Mouse (Mus musculus): ENCODE results near the gene Flywch2. TPM values are rescaled to one million over a fixed set of nuclear protein-coding genes. Genes with fewer than 3 reads are reported as not detected.
A peak's percentile ranks its signal among the peaks of the same experiment; 100 is the strongest.

The Flywch2 gene
- polyA plus RNA-seq, 1 experiment from 2014 or later: 68.1 TPM

DNA sequence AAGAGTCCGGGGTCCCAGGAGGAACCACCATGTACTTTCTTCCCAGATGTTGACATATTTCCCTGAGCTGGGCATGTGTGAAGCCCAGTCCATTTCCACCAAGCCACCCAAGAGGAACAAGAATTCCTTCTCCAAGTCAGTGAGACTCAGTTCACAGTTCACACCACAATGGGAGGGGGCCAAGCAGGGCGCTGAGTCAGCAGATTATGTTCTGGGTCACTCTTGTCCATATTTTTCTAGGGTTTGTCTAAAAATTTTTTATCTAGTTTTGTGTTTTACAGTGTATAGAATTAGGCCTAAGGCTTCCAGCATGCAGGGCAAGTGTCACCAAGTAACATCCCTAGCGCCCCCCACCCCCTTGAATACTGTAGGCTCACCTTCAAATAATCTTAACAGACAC is 24.7 kb downstream of the Flywch2 start:
- Histone ChIP-seq H3K4me3 (no peak overlapping the region), H3K4me1 (replicated peaks) (0 out of 2 replicates have a peak, but pooled peaks cover 3% of the 10 kb centered on the region), H3K9me3 (no peaks in the 10 kb centered on the region), H3K36me3 (peaks cover 77% of the 10 kb centered on the region), H3K4me2 (no peak overlapping the region), H3K27ac (no peak overlapping the region), H3K27me3 (no peaks in the 10 kb centered on the region), H3K9ac (no peak overlapping the region)
- WGBS: 95% methylated on average over 3 of the region's 3 CpGs
- ATAC-seq (ENCODE audit: low FRiP score): no peak

DNA sequence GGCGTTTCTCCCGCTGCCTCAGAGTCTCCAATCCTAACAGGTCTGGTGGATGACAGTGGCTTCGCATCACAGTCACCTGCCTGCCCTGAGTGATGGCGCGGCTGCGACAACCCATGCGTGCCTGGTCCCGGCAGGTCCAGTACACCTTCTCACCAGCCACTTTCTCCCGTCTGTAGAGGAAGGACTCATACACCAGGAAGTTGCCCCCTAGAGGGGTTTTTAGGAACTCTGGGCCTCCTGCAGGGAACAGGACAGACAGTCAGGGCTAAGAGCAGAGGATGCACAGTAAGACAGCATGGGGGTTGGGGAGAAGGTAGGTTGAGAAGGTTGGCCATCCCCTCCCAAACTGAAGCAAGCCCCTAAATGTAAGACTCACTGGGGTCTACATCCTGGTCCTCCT is 25.6 kb downstream of the Flywch2 start:
- H3K4me2 ChIP-seq: no peak overlapping the region
- 93% methylated on average over 9 of the region's 9 CpGs for WGBS
- 0 out of 2 replicates have a peak, but pooled peaks cover 3% of the 10 kb centered on the region for H3K4me1 ChIP-seq (replicated peaks)
- no peak overlapping the region for H3K9ac ChIP-seq
- no peak for ATAC-seq (ENCODE audit: low FRiP score)
- no peak overlapping the region for H3K27ac ChIP-seq
- no peak overlapping the region for H3K4me3 ChIP-seq
- H3K36me3 ChIP-seq: peaks cover 86% of the 10 kb centered on the region
- no peaks in the 10 kb centered on the region for H3K9me3 ChIP-seq
- no peaks in the 10 kb centered on the region for H3K27me3 ChIP-seq

DNA sequence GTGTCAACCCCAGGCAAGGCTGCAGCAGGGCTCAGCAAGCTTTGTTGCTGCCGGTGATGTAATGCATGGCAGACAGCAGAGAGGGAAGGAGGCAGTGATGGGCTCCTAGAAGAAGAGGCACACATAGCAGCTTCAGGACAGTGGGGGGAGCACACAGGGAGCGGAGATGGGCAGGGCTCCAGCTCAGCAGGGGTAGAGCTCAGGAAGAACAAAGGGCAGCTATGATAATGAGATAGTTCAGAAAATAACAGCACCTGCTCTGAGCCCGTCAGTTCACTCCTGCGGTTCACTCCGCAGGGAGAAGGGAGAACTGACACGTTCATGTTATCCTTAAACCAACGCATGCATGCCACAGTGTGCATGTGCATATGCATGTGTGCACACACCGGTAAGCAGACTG is 27.1 kb downstream of the Flywch2 start:
- H3K36me3 ChIP-seq: peaks cover 93% of the 10 kb centered on the region
- no peak overlapping the region for H3K4me2 ChIP-seq
- no peak overlapping the region for H3K27ac ChIP-seq
- no peak for ATAC-seq (ENCODE audit: low FRiP score)
- no peak overlapping the region for H3K9ac ChIP-seq
- no peaks in the 10 kb centered on the region for H3K9me3 ChIP-seq
- H3K27me3 ChIP-seq: no peaks in the 10 kb centered on the region
- no peaks in the 10 kb centered on the region for H3K4me1 ChIP-seq (replicated peaks)
- H3K4me3 ChIP-seq: no peak overlapping the region
- WGBS: 62% methylated on average over 8 of the region's 8 CpGs

DNA sequence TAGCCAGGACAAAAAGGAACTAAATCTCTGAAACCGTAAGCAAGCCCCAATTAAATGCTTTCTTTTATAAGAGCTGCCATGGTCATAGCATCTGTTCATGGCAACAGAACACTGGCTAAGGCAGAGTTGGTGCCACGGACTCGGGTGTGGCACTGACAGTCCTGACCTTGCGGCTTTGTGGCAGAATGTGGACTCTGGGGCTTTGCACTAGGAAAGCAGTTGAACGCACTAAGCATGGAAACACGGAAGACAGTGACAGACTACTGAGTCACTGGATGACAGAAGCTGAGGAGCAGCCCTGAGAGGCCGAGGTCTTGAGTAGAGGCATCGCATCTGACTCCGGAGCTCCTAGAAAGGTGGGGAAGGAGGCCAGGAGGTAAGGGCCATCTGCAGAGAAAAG is 28.3 kb downstream of the Flywch2 start:
- H3K4me1 ChIP-seq (replicated peaks): no peaks in the 10 kb centered on the region
- no peak overlapping the region for H3K9ac ChIP-seq
- H3K36me3 ChIP-seq: peaks cover 99% of the 10 kb centered on the region
- H3K27ac ChIP-seq: no peak overlapping the region
- no peak for ATAC-seq (ENCODE audit: low FRiP score)
- WGBS: 98% methylated on average over 9 of the region's 9 CpGs
- no peaks in the 10 kb centered on the region for H3K9me3 ChIP-seq
- H3K4me2 ChIP-seq: no peak overlapping the region
- no peaks in the 10 kb centered on the region for H3K27me3 ChIP-seq
- H3K4me3 ChIP-seq: no peak overlapping the region

DNA sequence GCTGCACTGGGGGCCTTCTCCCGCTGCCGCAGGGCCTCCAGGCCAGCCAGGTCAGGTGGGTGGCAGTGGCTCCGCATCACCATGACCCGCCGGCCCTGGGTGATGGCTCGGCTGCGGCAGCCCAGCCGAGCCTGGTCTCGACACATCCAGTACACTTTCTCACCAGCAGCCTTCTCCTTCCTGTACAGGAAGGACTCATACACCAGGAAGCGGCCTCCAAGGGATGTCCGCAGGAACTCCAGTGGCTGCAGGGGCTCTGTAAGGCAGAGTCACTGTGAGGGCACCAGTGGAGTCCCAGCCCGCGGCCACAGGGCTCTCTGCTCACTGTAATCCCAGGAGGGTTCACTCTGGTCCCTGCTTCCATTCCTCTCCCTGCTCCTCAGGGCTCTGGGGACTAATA is 30.2 kb downstream of the Flywch2 start:
- H3K27me3 ChIP-seq: no peaks in the 10 kb centered on the region
- no peaks in the 10 kb centered on the region for H3K9me3 ChIP-seq
- no peak for ATAC-seq (ENCODE audit: low FRiP score)
- 96% methylated on average over 13 of the region's 13 CpGs for WGBS
- H3K4me2 ChIP-seq: no peak overlapping the region
- H3K36me3 ChIP-seq: peaks cover 97% of the 10 kb centered on the region
- H3K4me3 ChIP-seq: no peak overlapping the region
- no peak overlapping the region for H3K27ac ChIP-seq
- H3K4me1 ChIP-seq (replicated peaks): no peaks in the 10 kb centered on the region
- no peak overlapping the region for H3K9ac ChIP-seq

DNA sequence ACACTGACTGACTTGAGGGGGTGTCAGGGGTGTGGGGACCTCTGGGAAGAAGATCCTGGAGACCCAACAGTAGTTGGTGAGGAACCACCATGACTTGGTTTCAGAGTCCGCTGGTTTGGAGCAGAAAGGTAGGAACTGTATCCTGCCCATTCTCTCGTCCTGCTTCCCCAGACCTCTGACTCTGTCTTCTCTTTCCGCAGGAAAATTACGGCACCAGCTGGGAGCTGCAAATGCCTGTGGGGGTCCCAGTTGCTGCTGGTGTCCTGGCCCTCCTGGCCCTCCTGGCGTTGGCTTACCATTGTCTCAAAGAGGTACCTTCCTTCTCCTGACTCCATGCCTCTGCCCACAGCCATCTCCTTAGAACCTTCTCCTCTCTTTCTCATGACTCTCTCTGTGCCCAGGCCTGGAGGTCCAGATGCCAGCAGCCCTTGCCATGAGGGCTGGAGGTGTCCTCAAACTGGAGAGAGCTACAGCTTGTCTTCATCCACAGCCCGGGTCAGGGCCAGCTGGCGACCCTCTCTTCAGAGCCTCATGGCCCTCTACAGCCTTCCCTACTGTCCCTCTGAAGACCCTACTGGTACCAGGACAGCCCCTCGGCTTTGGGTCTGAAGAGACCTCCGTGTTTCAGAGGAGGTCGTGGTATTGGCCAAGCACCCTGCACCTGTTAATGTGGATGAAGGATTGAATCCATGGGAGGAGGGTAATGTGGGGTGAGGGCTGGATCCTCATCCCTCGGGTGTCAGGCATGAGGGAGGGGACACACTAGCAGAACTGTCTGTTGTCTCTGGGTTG is 36.3 kb downstream of the Flywch2 start:
- Histone ChIP-seq H3K9me3 (no peaks in the 10 kb centered on the region), H3K4me3 (no peak overlapping the region), H3K27ac (no peak overlapping the region), H3K4me1 (replicated peaks) (peaks cover 19% of the 10 kb centered on the region), H3K4me2 (no peak overlapping the region), H3K36me3 (peaks cover 41% of the 10 kb centered on the region), H3K27me3 (peaks cover 42% of the 10 kb centered on the region), H3K9ac (no peak overlapping the region)
- no peak for ATAC-seq (ENCODE audit: low FRiP score)
- 84% methylated on average over 11 of the region's 11 CpGs for WGBS

DNA sequence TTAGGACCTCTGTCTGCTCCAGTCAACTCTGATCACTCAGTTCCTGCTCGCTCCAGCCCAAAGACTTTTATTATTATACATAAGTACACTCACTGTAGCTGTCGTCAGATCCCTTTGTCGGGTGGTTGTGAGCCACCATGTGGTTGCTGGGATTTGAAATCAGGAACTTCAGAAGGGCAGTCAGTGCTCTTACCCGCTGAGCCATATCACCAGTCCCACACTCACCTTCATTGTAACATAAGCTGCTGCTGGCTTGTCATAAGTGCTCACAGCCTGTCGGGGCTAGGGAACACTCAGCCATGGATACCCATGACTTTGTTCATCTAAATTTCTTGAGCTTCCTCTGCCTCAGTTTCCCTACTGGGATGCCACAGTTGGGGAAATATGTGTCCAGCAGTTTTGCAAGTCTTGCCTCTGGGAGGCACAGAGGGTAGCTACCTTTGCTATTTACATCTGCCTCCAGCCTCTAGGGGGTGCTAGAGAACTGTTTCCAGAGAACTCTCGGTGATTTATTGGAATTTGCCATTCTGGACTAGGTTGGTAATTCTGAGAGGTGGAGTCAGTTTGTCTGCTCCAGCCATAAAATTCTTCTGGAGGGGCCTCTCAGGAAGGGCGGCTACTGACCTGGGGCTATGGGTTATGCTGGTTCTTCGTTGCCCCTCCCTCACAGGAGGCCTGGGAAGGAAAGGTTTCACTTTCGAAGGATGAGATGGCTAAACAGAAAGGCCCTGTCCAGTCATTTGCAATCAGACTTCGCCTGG is 37.1 kb downstream of the Flywch2 start:
- Histone ChIP-seq H3K36me3 (peaks cover 33% of the 10 kb centered on the region), H3K27me3 (peaks cover 50% of the 10 kb centered on the region), H3K9ac (no peak overlapping the region), H3K9me3 (no peaks in the 10 kb centered on the region), H3K4me3 (no peak overlapping the region), H3K4me2 (no peak overlapping the region), H3K27ac (no peak overlapping the region), H3K4me1 (replicated peaks) (peaks cover 21% of the 10 kb centered on the region)
- no peak for ATAC-seq (ENCODE audit: low FRiP score)
- 46% methylated on average over 10 of the region's 10 CpGs for WGBS

DNA sequence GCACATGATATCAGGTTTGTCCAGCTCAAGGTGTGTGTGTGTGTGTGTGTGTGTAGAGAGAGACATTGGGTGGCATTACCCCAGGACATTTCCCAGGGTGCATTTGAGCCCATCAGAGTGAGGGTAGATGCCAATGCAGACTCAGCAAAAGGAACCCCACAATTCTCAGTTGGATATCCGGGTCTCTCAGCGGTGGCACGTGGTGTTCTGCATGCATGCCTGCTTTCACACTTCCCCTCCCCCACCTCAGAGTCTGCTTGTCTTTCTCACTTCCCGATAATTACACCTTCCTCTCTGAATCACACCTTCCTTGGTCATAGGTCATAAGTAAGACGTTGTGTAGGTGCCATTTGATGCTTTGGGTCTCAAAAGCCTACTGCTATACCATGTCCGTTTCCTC is 37.9 kb downstream of the Flywch2 start:
- Histone ChIP-seq H3K4me2 (no peak overlapping the region), H3K27me3 (peaks cover 58% of the 10 kb centered on the region), H3K36me3 (peaks cover 25% of the 10 kb centered on the region), H3K9me3 (no peaks in the 10 kb centered on the region), H3K9ac (no peak overlapping the region), H3K27ac (no peak overlapping the region), H3K4me1 (replicated peaks) (peaks cover 21% of the 10 kb centered on the region), H3K4me3 (no peak overlapping the region)
- no peak for ATAC-seq (ENCODE audit: low FRiP score)
- WGBS: 50% methylated on average over 6 of the region's 6 CpGs

DNA sequence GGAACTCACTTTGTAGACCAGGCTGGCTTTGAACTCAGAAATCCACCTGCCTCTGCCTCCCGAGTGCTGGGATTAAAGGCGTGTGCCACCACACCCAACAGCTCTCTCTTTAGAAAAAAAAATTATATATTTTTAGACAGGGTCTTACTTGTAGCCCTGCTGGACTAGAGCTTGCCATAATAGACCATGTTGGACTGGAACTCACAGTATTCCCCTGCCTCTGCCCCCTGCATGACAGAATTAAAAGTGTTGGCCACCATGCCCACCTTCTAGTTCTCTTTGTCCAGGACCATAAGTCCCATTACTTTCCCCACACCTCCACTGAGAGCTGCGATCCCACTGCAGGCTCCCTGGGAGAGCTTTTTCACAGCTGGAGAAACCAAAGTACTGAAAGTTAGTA is 38.4 kb downstream of the Flywch2 start:
- H3K36me3 ChIP-seq: peaks cover 19% of the 10 kb centered on the region
- no peak overlapping the region for H3K27ac ChIP-seq
- H3K27me3 ChIP-seq: peaks cover 63% of the 10 kb centered on the region
- H3K4me2 ChIP-seq: no peak overlapping the region
- H3K9ac ChIP-seq: no peak overlapping the region
- 86% methylated on average over 3 of the region's 3 CpGs for WGBS
- no peak for ATAC-seq (ENCODE audit: low FRiP score)
- H3K4me3 ChIP-seq: no peak overlapping the region
- no peaks in the 10 kb centered on the region for H3K9me3 ChIP-seq
- peaks cover 26% of the 10 kb centered on the region for H3K4me1 ChIP-seq (replicated peaks)

DNA sequence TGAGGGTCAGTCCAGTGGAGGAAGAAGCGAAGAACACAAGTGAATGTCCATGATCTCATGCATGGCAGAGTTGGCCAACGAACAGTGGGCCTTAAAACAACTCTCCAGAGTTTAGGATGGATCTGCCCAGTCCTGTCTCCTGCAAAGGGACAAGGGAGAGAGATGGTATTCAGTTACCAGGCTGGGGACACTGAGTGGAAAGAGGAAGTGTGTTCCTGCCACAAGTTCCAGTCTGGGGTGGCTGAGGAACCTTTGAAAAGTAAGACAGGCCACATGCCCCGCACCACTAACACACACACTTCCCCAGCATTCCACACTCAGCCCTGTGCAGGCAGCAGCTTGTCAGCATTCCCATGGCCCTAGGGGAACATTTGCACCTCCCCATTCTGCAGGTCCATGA is 39.1 kb downstream of the Flywch2 start:
- Histone ChIP-seq H3K4me2 (no peak overlapping the region), H3K9ac (no peak overlapping the region), H3K36me3 (peaks cover 12% of the 10 kb centered on the region), H3K9me3 (no peaks in the 10 kb centered on the region), H3K4me3 (no peak overlapping the region), H3K27ac (no peak overlapping the region), H3K4me1 (replicated peaks) (peaks cover 33% of the 10 kb centered on the region), H3K27me3 (peaks cover 70% of the 10 kb centered on the region)
- WGBS: 86% methylated on average over 3 of the region's 3 CpGs
- no peak for ATAC-seq (ENCODE audit: low FRiP score)

DNA sequence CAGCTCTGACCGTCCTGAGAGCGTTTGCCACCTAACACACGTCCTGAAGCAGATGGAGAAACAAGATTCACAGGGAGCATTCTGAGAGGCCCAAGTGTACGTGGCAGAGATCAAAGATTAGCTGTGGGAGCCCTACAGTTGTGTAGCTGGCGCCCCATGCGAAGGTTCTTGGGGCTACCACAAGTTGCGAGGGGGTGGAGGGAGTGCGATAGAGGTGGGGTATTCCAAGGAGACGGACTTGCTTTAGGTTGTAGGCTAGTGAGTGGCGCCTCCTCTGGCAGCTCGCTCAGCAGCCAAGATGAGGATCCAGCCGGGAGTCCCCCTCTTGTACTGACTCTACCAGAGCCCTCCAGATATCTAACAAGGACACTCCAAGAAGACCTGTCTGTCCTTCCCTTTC is 39.6 kb downstream of the Flywch2 start:
- under 1% methylated on average over 12 of the region's 12 CpGs for WGBS
- no peaks in the 10 kb centered on the region for H3K9me3 ChIP-seq
- peaks cover 75% of the 10 kb centered on the region for H3K27me3 ChIP-seq
- no peak overlapping the region for H3K9ac ChIP-seq
- ATAC-seq (ENCODE audit: low FRiP score): no peak
- H3K36me3 ChIP-seq: peaks cover 8% of the 10 kb centered on the region
- H3K4me1 ChIP-seq (replicated peaks): peaks cover 33% of the 10 kb centered on the region
- no peak overlapping the region for H3K27ac ChIP-seq
- H3K4me3 ChIP-seq: peak overlapping the region; percentile 40
- H3K4me2 ChIP-seq: peak overlapping the region; percentile 72

DNA sequence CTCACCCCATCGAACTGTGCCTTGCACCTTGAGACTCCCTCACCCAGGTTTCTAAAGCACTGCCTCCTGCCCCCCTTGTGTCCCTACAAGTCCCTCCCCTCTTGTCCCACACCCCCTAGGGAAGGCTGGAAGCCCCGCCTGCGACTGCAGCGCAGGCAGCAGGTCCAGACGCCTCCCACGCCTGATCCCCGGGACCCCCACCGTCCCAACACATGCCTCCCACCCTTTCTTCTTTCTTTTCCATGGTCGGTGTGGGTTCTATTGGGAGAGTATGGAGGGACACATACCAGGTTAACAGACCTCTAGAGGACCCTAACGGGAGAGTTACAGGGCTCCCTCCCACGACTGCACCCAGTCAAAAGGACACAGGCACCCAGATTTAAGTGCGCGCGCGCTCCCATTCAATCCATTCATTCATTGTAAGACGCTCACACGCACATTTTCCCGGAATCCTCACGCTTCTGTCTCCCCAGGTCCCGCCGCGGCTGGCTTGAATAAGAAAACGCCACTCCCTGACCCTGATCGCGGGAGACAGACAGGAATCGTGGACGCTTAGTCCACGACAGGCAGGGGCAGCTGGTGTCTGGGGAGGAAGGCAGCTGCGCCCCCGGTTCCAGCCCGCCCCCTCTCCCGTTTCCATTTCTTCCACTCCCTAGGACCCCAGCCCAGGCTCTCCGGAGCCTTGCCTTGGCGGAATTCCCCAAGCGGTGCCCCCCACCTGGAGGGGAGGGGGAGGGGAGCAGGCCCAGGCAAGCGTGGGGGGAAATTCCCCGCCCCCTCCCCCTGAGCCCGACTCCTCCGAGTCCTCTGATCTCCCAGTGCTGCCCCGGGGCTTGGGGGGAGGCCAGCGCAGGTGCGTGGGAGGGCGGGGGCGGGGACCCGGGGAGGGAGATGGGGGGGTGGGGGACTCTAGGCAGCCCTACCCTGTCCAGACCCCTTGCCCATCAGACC is 40.3 kb downstream of the Flywch2 start, which contains the start of gene Kremen2:
Gene Kremen2, minus strand, starts transcription at position 533 of the 951 bp plus-strand sequence.
- H3K9me3 ChIP-seq: no peaks in the 10 kb centered on the region
- peaks cover 4% of the 10 kb centered on the region for H3K36me3 ChIP-seq
- H3K9ac ChIP-seq: peak within 1 kb of the TSS; percentile 71
- peaks cover 36% of the 10 kb centered on the region for H3K4me1 ChIP-seq (replicated peaks)
- ATAC-seq (ENCODE audit: low FRiP score): no peak
- peaks cover 82% of the 10 kb centered on the region for H3K27me3 ChIP-seq
- 1% methylated on average over 40 of the region's 45 CpGs for WGBS
- H3K4me2 ChIP-seq: peak within 1 kb of the TSS; percentile 72
- H3K4me3 ChIP-seq: peak within 1 kb of the TSS; percentile 40
- H3K27ac ChIP-seq: no peak within 1 kb of the TSS

Measured in hindbrain, embryonic 13.5 days (tissue).